Mouse (Mus musculus): ENCODE measurements around the gene Sbf2. TPM values are rescaled to one million over a fixed set of nuclear protein-coding genes. Genes with fewer than 3 reads are reported as not detected.

Sbf2 gene
- polyA plus RNA-seq, 1 experiment from 2014 or later: 24.7 TPM

- Histone ChIP-seq H3K4me3 (ENCODE audit: low read length) (no peak overlapping the region), H3K9me3 (ENCODE audit: control insufficient read depth, low read length) (no peaks in the 10 kb centered on the region), H3K4me1 (ENCODE audit: control insufficient read depth, insufficient read depth, low read length) (no peaks in the 10 kb centered on the region), H3K9ac (ENCODE audit: low read depth, low read length) (no peak overlapping the region), H3K36me3 (ENCODE audit: control insufficient read depth, insufficient read depth, low read length) (no peaks in the 10 kb centered on the region), H3K27ac (ENCODE audit: low read length) (no peak overlapping the region), H3K4me2 (ENCODE audit: low read depth, low read length) (no peak overlapping the region), H3K27me3 (replicated peaks; ENCODE audit: control insufficient read depth, insufficient read depth, low read length) (no peaks in the 10 kb centered on the region)
- WGBS: 88% methylated on average over 5 of the region's 5 CpGs
- ATAC-seq: no peak
Observed at GRCm38 (mm10) chr7:110491038-110491437, 123.7 kb downstream of the Sbf2 start.

GRCm38 (mm10) chr7:110485051-110485450, 129.7 kb downstream of the Sbf2 start:
- no peak overlapping the region for H3K9ac ChIP-seq (ENCODE audit: low read depth, low read length)
- no peaks in the 10 kb centered on the region for H3K27me3 ChIP-seq (replicated peaks; ENCODE audit: control insufficient read depth, insufficient read depth, low read length)
- H3K4me1 ChIP-seq (ENCODE audit: control insufficient read depth, insufficient read depth, low read length): no peaks in the 10 kb centered on the region
- H3K36me3 ChIP-seq (ENCODE audit: control insufficient read depth, insufficient read depth, low read length): no peaks in the 10 kb centered on the region
- no peak overlapping the region for H3K4me2 ChIP-seq (ENCODE audit: low read depth, low read length)
- no peaks in the 10 kb centered on the region for H3K9me3 ChIP-seq (ENCODE audit: control insufficient read depth, low read length)
- WGBS: 89% methylated on average over 5 of the region's 5 CpGs
- no peak for ATAC-seq
- no peak overlapping the region for H3K27ac ChIP-seq (ENCODE audit: low read length)
- H3K4me3 ChIP-seq (ENCODE audit: low read length): no peak overlapping the region

- WGBS: 74% methylated on average over 6 of the region's 6 CpGs
- ATAC-seq: no peak
- no peaks in the 10 kb centered on the region; the same call in 1 of the 2 replicates for H3K4me1 ChIP-seq (ENCODE audit: control insufficient read depth, insufficient read depth, low read length)
- H3K27me3 ChIP-seq (replicated peaks; ENCODE audit: control insufficient read depth, insufficient read depth, low read length): no peaks in the 10 kb centered on the region
- no peak overlapping the region for H3K9ac ChIP-seq (ENCODE audit: low read depth, low read length)
- H3K4me3 ChIP-seq (ENCODE audit: low read length): no peak overlapping the region
- H3K36me3 ChIP-seq (ENCODE audit: control insufficient read depth, insufficient read depth, low read length): no peaks in the 10 kb centered on the region
- no peak overlapping the region for H3K4me2 ChIP-seq (ENCODE audit: low read depth, low read length)
- no peaks in the 10 kb centered on the region for H3K9me3 ChIP-seq (ENCODE audit: control insufficient read depth, low read length)
- H3K27ac ChIP-seq (ENCODE audit: low read length): no peak overlapping the region
Observed at GRCm38 (mm10) chr7:110470987-110471386, 143.7 kb downstream of the Sbf2 start.

GRCm38 (mm10) chr7:110463471-110463870, 151.3 kb downstream of the Sbf2 start:
- H3K27me3 ChIP-seq (replicated peaks; ENCODE audit: control insufficient read depth, insufficient read depth, low read length): no peaks in the 10 kb centered on the region
- H3K4me2 ChIP-seq (ENCODE audit: low read depth, low read length): no peak overlapping the region
- no peak overlapping the region for H3K27ac ChIP-seq (ENCODE audit: low read length)
- no peaks in the 10 kb centered on the region for H3K36me3 ChIP-seq (ENCODE audit: control insufficient read depth, insufficient read depth, low read length)
- no peak for ATAC-seq
- no peaks in the 10 kb centered on the region for H3K4me1 ChIP-seq (ENCODE audit: control insufficient read depth, insufficient read depth, low read length)
- no peak overlapping the region for H3K4me3 ChIP-seq (ENCODE audit: low read length)
- no peak overlapping the region for H3K9ac ChIP-seq (ENCODE audit: low read depth, low read length)
- H3K9me3 ChIP-seq (ENCODE audit: control insufficient read depth, low read length): no peaks in the 10 kb centered on the region
- 79% methylated on average over 5 of the region's 5 CpGs for WGBS

GRCm38 (mm10) chr7:110432301-110432700, 182.4 kb downstream of the Sbf2 start:
- Histone ChIP-seq H3K27ac (ENCODE audit: low read length) (no peak overlapping the region), H3K4me1 (ENCODE audit: control insufficient read depth, insufficient read depth, low read length) (no peaks in the 10 kb centered on the region), H3K4me2 (ENCODE audit: low read depth, low read length) (no peak overlapping the region), H3K27me3 (replicated peaks; ENCODE audit: control insufficient read depth, insufficient read depth, low read length) (no peaks in the 10 kb centered on the region), H3K36me3 (ENCODE audit: control insufficient read depth, insufficient read depth, low read length) (no peaks in the 10 kb centered on the region), H3K4me3 (ENCODE audit: low read length) (no peak overlapping the region), H3K9me3 (ENCODE audit: control insufficient read depth, low read length) (no peaks in the 10 kb centered on the region), H3K9ac (ENCODE audit: low read depth, low read length) (no peak overlapping the region)
- ATAC-seq: no peak; the same call in 1 of the 2 replicates
- 25% methylated on average over 4 of the region's 4 CpGs for WGBS

GRCm38 (mm10) chr7:110416318-110416717, 198.4 kb downstream of the Sbf2 start:
- H3K27me3 ChIP-seq (replicated peaks; ENCODE audit: control insufficient read depth, insufficient read depth, low read length): no peaks in the 10 kb centered on the region
- H3K9ac ChIP-seq (ENCODE audit: low read depth, low read length): no peak overlapping the region
- no peak overlapping the region for H3K4me2 ChIP-seq (ENCODE audit: low read depth, low read length)
- H3K27ac ChIP-seq (ENCODE audit: low read length): no peak overlapping the region
- H3K36me3 ChIP-seq (ENCODE audit: control insufficient read depth, insufficient read depth, low read length): no peaks in the 10 kb centered on the region
- H3K9me3 ChIP-seq (ENCODE audit: control insufficient read depth, low read length): no peaks in the 10 kb centered on the region
- no peaks in the 10 kb centered on the region for H3K4me1 ChIP-seq (ENCODE audit: control insufficient read depth, insufficient read depth, low read length)
- no peak for ATAC-seq
- WGBS: 77% methylated on average over 1 of the region's 1 CpGs
- H3K4me3 ChIP-seq (ENCODE audit: low read length): no peak overlapping the region

GRCm38 (mm10) chr7:110414276-110414675, 200.4 kb downstream of the Sbf2 start:
- H3K4me3 ChIP-seq (ENCODE audit: low read length): no peak overlapping the region
- 89% methylated on average over 5 of the region's 5 CpGs for WGBS
- no peak for ATAC-seq
- H3K4me2 ChIP-seq (ENCODE audit: low read depth, low read length): no peak overlapping the region
- H3K36me3 ChIP-seq (ENCODE audit: control insufficient read depth, insufficient read depth, low read length): no peaks in the 10 kb centered on the region
- H3K27me3 ChIP-seq (replicated peaks; ENCODE audit: control insufficient read depth, insufficient read depth, low read length): no peaks in the 10 kb centered on the region
- no peaks in the 10 kb centered on the region for H3K4me1 ChIP-seq (ENCODE audit: control insufficient read depth, insufficient read depth, low read length)
- H3K9me3 ChIP-seq (ENCODE audit: control insufficient read depth, low read length): no peaks in the 10 kb centered on the region
- H3K27ac ChIP-seq (ENCODE audit: low read length): no peak overlapping the region
- no peak overlapping the region for H3K9ac ChIP-seq (ENCODE audit: low read depth, low read length)

- 59% methylated on average over 1 of the region's 1 CpGs for WGBS
- ATAC-seq: no peak; the same call in 1 of the 2 replicates
- Histone ChIP-seq H3K9ac (ENCODE audit: low read depth, low read length) (no peak overlapping the region), H3K4me2 (ENCODE audit: low read depth, low read length) (no peak overlapping the region), H3K4me1 (ENCODE audit: control insufficient read depth, insufficient read depth, low read length) (no peaks in the 10 kb centered on the region), H3K27me3 (replicated peaks; ENCODE audit: control insufficient read depth, insufficient read depth, low read length) (no peaks in the 10 kb centered on the region), H3K9me3 (ENCODE audit: control insufficient read depth, low read length) (no peaks in the 10 kb centered on the region), H3K4me3 (ENCODE audit: low read length) (no peak overlapping the region), H3K36me3 (ENCODE audit: control insufficient read depth, insufficient read depth, low read length) (no peaks in the 10 kb centered on the region), H3K27ac (ENCODE audit: low read length) (no peak overlapping the region)
Observed at GRCm38 (mm10) chr7:110402092-110402491, 212.6 kb downstream of the Sbf2 start.

GRCm38 (mm10) chr7:110392576-110392975, 222.1 kb downstream of the Sbf2 start:
- Histone ChIP-seq H3K9ac (ENCODE audit: low read depth, low read length) (no peak overlapping the region), H3K27me3 (replicated peaks; ENCODE audit: control insufficient read depth, insufficient read depth, low read length) (no peaks in the 10 kb centered on the region), H3K4me2 (ENCODE audit: low read depth, low read length) (no peak overlapping the region), H3K36me3 (ENCODE audit: control insufficient read depth, insufficient read depth, low read length) (no peaks in the 10 kb centered on the region), H3K4me1 (ENCODE audit: control insufficient read depth, insufficient read depth, low read length) (0 out of 2 replicates have a peak, but pooled peaks cover 2% of the 10 kb centered on the region), H3K4me3 (ENCODE audit: low read length) (no peak overlapping the region), H3K9me3 (ENCODE audit: control insufficient read depth, low read length) (no peaks in the 10 kb centered on the region), H3K27ac (ENCODE audit: low read length) (no peak overlapping the region)
- 69% methylated on average over 6 of the region's 6 CpGs for WGBS
- no peak for ATAC-seq

- no peak overlapping the region for H3K4me3 ChIP-seq (ENCODE audit: low read length)
- H3K9ac ChIP-seq (ENCODE audit: low read depth, low read length): no peak overlapping the region
- H3K4me1 ChIP-seq (ENCODE audit: control insufficient read depth, insufficient read depth, low read length): 0 out of 2 replicates have a peak, but pooled peaks cover 3% of the 10 kb centered on the region
- no peaks in the 10 kb centered on the region for H3K36me3 ChIP-seq (ENCODE audit: control insufficient read depth, insufficient read depth, low read length)
- no peaks in the 10 kb centered on the region for H3K9me3 ChIP-seq (ENCODE audit: control insufficient read depth, low read length)
- H3K27ac ChIP-seq (ENCODE audit: low read length): no peak overlapping the region
- ATAC-seq: no peak
- 82% methylated on average over 2 of the region's 2 CpGs for WGBS
- H3K4me2 ChIP-seq (ENCODE audit: low read depth, low read length): no peak overlapping the region
- no peaks in the 10 kb centered on the region for H3K27me3 ChIP-seq (replicated peaks; ENCODE audit: control insufficient read depth, insufficient read depth, low read length)
Observed at GRCm38 (mm10) chr7:110391632-110392031, 223.1 kb downstream of the Sbf2 start.
